Mouse (Mus musculus): ENCODE measurements around the gene Tmem101. TPM values are rescaled to one million over a fixed set of nuclear protein-coding genes. Genes with fewer than 3 reads are reported as not detected.
"Not testable (repeated sequence)": the region's sequence is repeated elsewhere in the genome, so short reads cannot be mapped to it uniquely, and the experiment has no call there.

The Tmem101 gene
- total RNA-seq (2021): 10 to 100 TPM; 13.7 to 15.9 TPM
- long read RNA-seq, experiment 1, transcript Tmem101-201 (4 exons, 1,574 nt): major isoform, 32 of 35 reads
- long read RNA-seq, experiment 1, partial matches to known transcripts: 0 of 35 reads
- long read RNA-seq, experiment 1, other reads (novel, unspliced or antisense): 3 of 35 reads
- long read RNA-seq, experiment 2, transcript Tmem101-201 (4 exons, 1,574 nt): major isoform, 20 of 22 reads
- long read RNA-seq, experiment 2, partial matches to known transcripts: 1 of 22 reads
- long read RNA-seq, experiment 2, other reads (novel, unspliced or antisense): 1 of 22 reads

DNA sequence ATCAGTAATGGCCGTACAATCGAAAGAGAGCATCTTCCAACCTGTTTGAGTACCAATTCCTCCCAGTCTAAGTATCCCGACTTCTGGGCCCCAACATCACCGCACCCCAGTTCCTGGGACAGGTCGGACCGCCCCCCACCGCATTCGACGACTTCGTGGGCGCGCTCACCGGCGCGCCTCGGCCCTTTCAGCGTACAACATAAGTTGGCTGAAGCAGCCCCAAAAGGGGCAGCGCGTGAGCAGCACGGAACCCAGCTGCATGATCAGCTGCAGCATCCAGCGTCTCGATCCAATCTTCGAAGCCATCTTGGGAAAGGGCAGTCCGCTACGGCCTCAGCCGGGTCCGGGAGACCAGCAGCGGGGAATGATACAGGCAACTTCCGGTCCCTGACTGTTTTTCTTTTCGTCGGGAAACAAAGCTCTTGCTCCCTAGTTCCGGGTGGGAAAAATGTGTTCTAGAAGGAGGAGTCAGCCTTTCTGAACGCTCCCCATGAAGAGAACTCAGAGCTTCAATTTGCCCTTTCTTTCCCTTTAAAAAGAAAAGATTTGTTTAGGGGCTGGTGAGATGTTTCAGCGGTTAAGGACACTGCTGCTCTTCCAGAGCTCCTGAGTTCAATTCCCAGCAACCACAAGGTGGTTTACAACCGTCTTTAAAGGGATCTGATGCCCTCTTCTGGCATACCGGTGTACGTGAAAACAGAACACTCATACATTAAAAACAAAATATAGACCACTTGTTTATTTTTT, at the start of gene Tmem101:
Tmem101 (minus strand) TSS at position 366 of the 747 bp plus-strand sequence.
- DNase-seq: peak; percentile 85

DNA sequence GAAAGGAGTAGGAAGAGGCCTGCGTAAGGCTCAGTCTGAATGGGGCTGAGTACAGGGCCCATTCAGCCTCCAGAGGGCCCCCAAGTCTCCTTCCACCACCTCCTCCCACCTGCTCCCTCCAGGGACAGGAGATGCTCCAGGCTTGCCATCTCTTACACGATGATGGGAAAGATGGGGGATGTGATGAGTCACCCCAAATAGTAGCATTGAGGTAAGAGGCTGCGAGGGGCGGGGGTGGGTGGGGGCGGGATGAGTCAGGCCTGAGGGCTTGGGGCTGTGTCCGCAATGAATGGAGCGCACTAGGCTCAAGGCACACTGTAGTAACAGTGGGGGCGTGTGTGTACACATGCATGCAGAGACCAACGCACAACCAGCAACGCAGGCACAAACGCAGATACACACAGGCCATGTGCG, 45.2 kb upstream of the Tmem101 start:
- peak; percentile 8 for DNase-seq

GRCm38 (mm10) chr11:102199856-102200255, 43.7 kb upstream of the Tmem101 start:
- DNase-seq: peak; percentile 25

GRCm38 (mm10) chr11:102198245-102198644, 42.0 kb upstream of the Tmem101 start:
- DNase-seq: no peak

GRCm38 (mm10) chr11:102196018-102196797, 40.0 kb upstream of the Tmem101 start:
- no peak for DNase-seq

GRCm38 (mm10) chr11:102193657-102194440, 37.6 kb upstream of the Tmem101 start:
- no peak for DNase-seq

- no peak for DNase-seq
These were observed 34.6 kb upstream of the Tmem101 start for GRCm38 (mm10) chr11:102190848-102191247.

DNA sequence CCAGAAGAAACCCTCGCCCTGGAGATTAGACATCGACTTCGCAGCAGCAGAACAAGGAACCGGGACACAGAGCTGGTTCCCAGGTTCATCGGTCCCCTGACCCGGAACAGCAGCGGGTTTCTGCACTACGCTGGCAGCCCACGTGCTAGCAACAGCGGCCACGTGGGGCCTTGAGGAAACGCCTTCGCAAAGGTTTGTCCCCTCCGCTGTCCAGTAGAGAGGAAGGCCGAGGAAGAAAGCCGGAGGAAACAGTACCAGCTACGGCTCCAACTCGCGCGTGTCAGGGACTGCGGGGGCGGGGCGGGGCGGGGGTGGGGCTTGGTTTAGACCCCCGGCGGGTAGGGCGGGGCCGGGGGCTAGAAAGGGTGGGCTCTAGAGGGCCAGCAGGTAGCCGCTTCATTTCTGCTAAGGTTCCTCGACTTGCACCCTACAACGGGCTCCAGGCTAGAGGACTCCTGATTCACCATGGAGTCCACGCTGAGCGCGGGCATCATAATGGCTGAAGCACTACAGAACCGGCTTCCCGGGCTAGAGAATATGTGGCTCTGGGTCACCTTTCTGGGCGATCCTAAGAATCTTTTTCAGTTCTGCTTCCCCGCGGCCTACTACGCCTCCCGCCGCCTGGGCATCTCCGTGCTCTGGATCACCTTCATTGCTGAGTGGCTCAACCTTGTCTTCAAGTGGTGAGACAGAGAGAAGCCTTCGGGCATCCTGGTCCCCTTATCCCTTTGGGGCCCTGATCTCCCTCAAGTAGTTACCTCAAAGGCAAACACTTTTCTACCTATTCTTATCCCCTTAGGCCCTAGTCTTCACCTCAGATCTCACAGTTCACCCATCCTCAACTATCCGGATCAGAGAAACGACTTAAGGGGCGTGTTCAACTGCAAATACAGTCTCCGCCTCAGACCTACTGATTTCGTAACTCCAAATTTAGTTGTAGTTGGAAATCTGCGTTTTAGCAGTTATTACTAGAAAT, 33.5 kb upstream of the Tmem101 start, which contains the start of gene G6pc3:
G6pc3 (plus strand) TSS at position 160 of the 976 bp plus-strand sequence.
- peak; percentile 83 for DNase-seq

DNA sequence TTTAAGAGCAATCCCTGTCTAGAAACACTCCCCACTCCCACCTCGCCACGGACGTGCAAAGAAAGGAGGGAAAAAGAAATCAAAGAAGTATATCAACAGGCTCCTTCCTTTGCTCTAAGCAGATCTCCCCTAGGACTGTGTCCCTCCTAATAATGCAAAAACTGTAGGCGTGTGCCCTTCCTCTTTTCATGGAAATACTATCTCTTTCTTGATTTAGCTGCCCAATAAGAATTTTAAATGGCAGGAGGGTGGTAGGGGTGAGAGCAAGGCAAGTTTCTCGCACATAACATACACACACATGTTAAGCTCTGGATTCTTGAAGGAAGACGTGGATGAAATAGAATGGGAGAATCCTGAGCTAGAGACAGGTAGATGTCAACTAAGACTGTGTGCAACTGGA, 32.8 kb upstream of the Tmem101 start:
- no peak for DNase-seq

DNA sequence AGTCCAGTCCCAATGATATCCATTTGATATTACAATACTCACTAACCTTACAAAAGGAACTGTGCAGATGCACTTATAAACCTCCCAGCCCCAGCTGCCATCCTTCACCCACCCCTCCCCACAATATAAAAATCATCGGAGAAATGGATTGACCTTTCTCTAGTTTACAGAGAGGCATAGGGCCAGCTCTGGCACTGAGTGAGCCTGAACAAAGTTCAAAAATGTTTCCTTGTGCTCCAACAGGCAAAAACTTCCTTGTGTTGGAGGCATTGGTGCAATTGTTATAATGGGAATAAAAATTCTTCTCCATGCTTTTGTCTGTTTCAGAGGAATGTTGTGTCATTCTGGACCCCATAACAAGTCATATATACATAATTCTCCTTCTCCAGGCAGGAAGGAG, 30.0 kb upstream of the Tmem101 start:
- DNase-seq: no peak

DNA sequence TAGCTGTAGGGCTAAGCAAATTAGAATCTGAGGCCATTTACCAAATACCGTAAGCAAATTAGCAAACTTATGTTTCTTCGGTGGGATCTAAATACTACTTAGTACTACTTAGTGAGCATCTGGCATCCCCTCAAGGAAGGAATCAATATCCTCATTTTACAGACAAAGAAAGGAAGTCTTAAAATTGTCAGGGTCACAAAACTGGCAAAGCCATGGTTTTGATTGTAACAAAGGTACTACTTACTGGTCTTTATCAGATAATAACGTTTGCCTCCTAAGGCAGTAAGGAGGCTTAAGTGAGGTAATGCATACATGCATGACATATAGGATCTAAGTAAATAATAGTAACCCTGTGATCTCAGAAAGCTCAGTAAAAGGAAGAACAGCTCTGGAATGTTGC, 29.5 kb upstream of the Tmem101 start:
- DNase-seq: no peak

DNA sequence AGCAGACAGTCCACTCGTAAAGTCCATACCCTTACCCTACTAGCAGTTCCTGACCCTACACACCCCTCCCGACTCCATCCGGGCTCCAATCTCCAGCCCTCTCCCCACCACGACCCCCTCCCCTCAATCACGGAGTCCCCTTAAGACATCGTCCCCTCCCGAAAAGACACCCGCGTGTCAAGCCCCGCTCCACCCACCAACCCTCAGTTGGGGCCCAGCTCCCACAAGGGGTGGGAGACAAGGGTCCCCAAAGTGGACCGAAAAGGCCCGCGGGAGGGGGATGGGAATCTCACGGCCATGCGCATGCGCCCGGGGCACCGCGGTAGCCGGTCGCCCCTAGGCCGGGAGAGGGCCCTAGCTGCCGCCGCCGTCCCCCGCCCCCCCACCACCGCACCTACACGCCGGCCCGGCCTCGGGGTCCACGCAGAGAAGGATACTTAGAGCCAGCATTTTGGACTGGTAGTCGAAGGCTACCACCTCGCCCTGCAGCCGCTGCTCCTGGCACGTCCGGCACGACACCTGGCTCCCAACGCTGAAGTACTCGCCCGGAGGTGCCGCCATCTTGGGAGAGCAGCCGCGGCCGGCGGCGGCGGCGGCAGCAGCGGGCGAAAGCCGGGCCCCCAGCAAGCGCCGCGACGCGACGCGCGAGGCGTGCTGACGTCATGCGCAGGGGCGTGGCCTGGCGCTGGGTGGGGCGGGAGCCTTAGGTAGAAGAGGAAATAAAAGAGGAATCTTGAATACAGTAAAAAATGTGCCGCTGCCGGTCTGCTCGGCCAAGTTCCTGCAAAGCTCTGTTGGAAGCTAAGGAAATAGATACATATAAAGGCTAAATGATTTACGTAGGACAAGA, 28.7 kb upstream of the Tmem101 start, which contains the start of gene Lsm12:
Lsm12 (minus strand) TSS at position 651 of the 850 bp plus-strand sequence.
- peak; percentile 99 for DNase-seq

DNA sequence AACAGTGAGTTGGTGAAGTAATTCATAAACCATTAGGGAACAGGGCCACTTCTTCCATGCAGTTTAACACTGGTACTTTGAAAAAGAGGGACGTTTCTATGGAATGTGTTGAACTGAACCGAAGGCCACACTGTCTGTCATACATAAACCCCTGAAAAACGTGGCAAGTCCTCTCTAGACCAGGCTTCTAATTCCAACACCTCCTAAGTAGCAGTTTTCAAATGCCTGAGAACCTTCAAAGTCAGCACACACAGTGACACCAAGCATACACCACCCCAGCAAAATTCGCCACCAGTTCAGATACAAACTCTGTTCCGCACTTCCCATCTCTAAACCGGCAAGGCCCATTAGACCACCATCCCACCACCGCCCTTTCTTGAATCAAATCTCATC, 28.0 kb upstream of the Tmem101 start:
- no peak for DNase-seq

DNA sequence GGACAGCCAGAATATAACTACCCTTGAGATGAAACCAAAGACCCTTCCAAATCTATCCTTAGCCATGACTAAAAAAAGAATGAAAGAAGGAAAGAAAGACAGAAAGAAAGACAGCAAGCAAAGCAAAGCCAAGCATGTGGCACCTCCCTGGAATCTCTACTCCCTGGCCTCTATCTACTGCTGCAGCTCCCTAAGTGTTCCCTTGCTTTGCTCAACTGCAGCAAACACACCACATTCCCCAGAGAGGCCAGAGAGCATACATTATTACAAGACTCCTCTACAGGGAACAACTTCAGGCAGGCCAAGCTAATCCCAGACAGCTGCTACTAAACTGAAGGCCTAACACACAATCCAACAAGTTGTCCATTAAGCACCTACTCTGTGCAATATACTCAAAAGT, 23.6 kb upstream of the Tmem101 start:
- no peak for DNase-seq

DNA sequence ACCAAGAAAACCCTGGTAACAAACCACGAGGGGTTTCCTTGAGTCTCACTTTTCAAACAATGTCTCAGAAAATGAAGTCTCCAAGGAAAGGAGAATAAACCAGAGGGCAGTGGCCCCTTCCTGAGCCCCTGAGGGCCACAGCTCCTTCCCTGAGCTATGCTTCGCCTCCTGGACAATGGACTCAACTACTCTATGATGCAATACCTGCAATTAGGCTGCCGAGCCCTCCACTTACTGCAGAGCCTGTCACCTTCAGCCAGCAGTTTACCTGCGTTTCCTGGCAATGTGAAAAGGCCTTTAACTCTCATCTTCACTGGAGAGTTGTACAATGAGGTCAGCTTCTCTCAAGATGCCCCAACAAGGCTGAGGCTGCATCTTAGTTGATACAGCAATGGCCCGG, 12.5 kb upstream of the Tmem101 start:
- DNase-seq: no peak

- no peak for DNase-seq
These were observed 11.3 kb upstream of the Tmem101 start for GRCm38 (mm10) chr11:102167539-102167938.

DNA sequence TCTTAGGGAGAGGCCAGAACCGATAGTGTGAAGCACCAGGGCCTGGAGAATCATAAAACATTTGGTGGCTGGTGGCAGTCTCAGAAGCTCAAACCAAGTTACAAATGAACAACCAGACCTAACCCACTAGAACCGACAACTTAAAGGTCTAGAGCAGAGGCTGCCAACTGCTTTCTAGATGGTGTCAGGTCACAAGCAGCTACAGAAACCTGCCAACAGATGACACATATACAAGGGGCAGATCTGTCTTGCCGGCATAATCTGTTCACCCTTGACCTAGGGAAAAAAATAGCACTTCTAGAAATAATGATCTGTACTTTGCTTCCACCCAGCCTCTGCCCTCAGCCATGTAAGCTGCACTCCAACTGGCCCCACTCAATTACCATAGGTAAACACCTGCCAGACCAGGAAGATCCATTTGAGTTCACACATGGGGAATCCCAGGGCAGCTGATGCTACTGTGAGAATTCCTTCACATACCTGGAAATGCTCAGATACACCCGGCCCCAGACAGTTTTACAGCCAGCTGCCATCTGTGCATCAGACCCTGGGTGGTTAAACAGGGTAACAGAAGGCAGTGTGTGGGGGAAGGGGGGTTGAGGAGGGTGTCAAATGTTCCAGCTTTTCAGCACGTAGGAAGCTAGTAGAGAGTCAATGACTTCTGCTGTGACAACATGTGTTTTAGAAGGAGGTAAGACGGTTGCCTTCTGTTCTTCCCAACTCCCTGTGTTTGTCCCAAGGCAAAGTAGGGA, 9.9 kb upstream of the Tmem101 start:
- DNase-seq: no peak

DNA sequence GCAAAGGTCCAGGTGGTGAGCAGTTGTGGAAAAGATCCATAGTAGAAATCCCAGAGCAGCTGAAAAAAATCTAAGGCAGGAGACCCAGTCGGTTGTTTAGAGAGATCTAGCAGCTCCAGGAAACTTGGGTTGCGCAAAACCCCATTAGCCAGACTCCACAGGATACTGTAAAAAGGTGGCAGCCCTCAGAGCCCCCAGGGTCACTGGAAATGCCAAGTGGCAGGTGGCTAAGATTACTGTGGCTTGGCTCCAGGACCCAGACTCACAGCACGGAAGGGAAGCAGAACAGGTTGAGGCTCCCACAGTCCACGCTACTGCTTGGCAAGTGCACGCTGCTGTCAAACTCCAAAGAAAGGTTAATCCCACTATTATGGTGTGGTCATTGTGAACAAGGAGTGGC, 3.6 kb upstream of the Tmem101 start:
- DNase-seq: no peak

GRCm38 (mm10) chr11:102158024-102158423, 1.8 kb upstream of the Tmem101 start:
- DNase-seq: not testable (repeated sequence)
